Mouse (Mus musculus): ENCODE results near the gene Nlk. TPM values are rescaled to one million over a fixed set of nuclear protein-coding genes. Genes with fewer than 3 reads are reported as not detected.
"Not testable (repeated sequence)": the region's sequence is repeated elsewhere in the genome, so short reads cannot be mapped to it uniquely, and the experiment has no call there.

Nlk gene
- polyA plus RNA-seq, 1 experiment: 25.6 TPM

- Histone ChIP-seq H3K4me3 (replicated peaks; ENCODE audit: insufficient read depth, low read depth, low read length) (no peak overlapping the region), H3K4me1 (ENCODE audit: control insufficient read depth, insufficient read depth, low read length) (no peaks in the 10 kb centered on the region), H3K27ac (ENCODE audit: insufficient read depth, low read length) (no peak overlapping the region), H3K27me3 (ENCODE audit: control insufficient read depth, insufficient read depth, low read length) (no peaks in the 10 kb centered on the region)
- no peak for TF ChIP-seq CTCF (IDR thresholded peaks at IDR 0.05; ENCODE audit: borderline replicate concordance, insufficient read depth, low read depth, low read length)
- no peak for TF ChIP-seq POLR2A (IDR thresholded peaks at IDR 0.05; ENCODE audit: borderline replicate concordance, insufficient read depth, low read length)
- no peak for DNase-seq
- WGBS: 98% methylated on average over 2 of the region's 2 CpGs
These were observed 101.4 kb downstream of the Nlk start for GRCm38 (mm10) chr11:78595773-78596172.

- WGBS: 92% methylated on average over 6 of the region's 6 CpGs
- H3K27ac ChIP-seq (ENCODE audit: insufficient read depth, low read length): no peak overlapping the region
- H3K4me3 ChIP-seq (replicated peaks; ENCODE audit: insufficient read depth, low read depth, low read length): no peak overlapping the region
- H3K27me3 ChIP-seq (ENCODE audit: control insufficient read depth, insufficient read depth, low read length): no peaks in the 10 kb centered on the region
- DNase-seq: no peak
- TF ChIP-seq POLR2A (IDR thresholded peaks at IDR 0.05; ENCODE audit: borderline replicate concordance, insufficient read depth, low read length) (no peak), CTCF (IDR thresholded peaks at IDR 0.05; ENCODE audit: borderline replicate concordance, insufficient read depth, low read depth, low read length) (no peak)
- H3K4me1 ChIP-seq (ENCODE audit: control insufficient read depth, insufficient read depth, low read length): no peaks in the 10 kb centered on the region
These were observed 102.8 kb downstream of the Nlk start for GRCm38 (mm10) chr11:78594271-78594964.

- WGBS: 93% methylated on average over 1 of the region's 1 CpGs
- H3K4me3 ChIP-seq (replicated peaks; ENCODE audit: insufficient read depth, low read depth, low read length); H3K27me3 ChIP-seq (ENCODE audit: control insufficient read depth, insufficient read depth, low read length); DNase-seq; H3K27ac ChIP-seq (ENCODE audit: insufficient read depth, low read length); H3K4me1 ChIP-seq (ENCODE audit: control insufficient read depth, insufficient read depth, low read length): not testable (repeated sequence)
These were observed 109.5 kb downstream of the Nlk start for GRCm38 (mm10) chr11:78587677-78588076.

- DNase-seq: no peak
- Histone ChIP-seq H3K27me3 (ENCODE audit: control insufficient read depth, insufficient read depth, low read length) (no peaks in the 10 kb centered on the region), H3K27ac (ENCODE audit: insufficient read depth, low read length) (no peak overlapping the region), H3K4me3 (replicated peaks; ENCODE audit: insufficient read depth, low read depth, low read length) (no peak overlapping the region), H3K4me1 (ENCODE audit: control insufficient read depth, insufficient read depth, low read length) (no peaks in the 10 kb centered on the region)
- TF ChIP-seq CTCF (IDR thresholded peaks at IDR 0.05; ENCODE audit: borderline replicate concordance, insufficient read depth, low read depth, low read length): no peak
- no peak for TF ChIP-seq POLR2A (IDR thresholded peaks at IDR 0.05; ENCODE audit: borderline replicate concordance, insufficient read depth, low read length)
These were observed 111.1 kb downstream of the Nlk start for GRCm38 (mm10) chr11:78586099-78586498.

GRCm38 (mm10) chr11:78582848-78583247 is 114.3 kb downstream of the Nlk start:
- no peak for TF ChIP-seq CTCF (IDR thresholded peaks at IDR 0.05; ENCODE audit: borderline replicate concordance, insufficient read depth, low read depth, low read length)
- no peak for TF ChIP-seq POLR2A (IDR thresholded peaks at IDR 0.05; ENCODE audit: borderline replicate concordance, insufficient read depth, low read length)
- no peaks in the 10 kb centered on the region for H3K27me3 ChIP-seq (ENCODE audit: control insufficient read depth, insufficient read depth, low read length)
- whole genome bisulfite sequencing: 94% methylated on average over 6 of the region's 6 CpGs
- DNase-seq: no peak
- no peak overlapping the region for H3K27ac ChIP-seq (ENCODE audit: insufficient read depth, low read length)
- H3K4me1 ChIP-seq (ENCODE audit: control insufficient read depth, insufficient read depth, low read length): no peaks in the 10 kb centered on the region
- no peak overlapping the region for H3K4me3 ChIP-seq (replicated peaks; ENCODE audit: insufficient read depth, low read depth, low read length)

- Histone ChIP-seq H3K27ac (ENCODE audit: insufficient read depth, low read length) (no peak overlapping the region), H3K4me3 (replicated peaks; ENCODE audit: insufficient read depth, low read depth, low read length) (no peak overlapping the region), H3K4me1 (ENCODE audit: control insufficient read depth, insufficient read depth, low read length) (no peaks in the 10 kb centered on the region), H3K27me3 (ENCODE audit: control insufficient read depth, insufficient read depth, low read length) (no peaks in the 10 kb centered on the region)
- TF ChIP-seq CTCF (IDR thresholded peaks at IDR 0.05; ENCODE audit: borderline replicate concordance, insufficient read depth, low read depth, low read length): no peak
- TF ChIP-seq POLR2A (IDR thresholded peaks at IDR 0.05; ENCODE audit: borderline replicate concordance, insufficient read depth, low read length): no peak
- 87% methylated on average over 2 of the region's 2 CpGs for WGBS
- DNase-seq: no peak
These were observed 122.2 kb downstream of the Nlk start for GRCm38 (mm10) chr11:78574975-78575374.

GRCm38 (mm10) chr11:78574536-78574935 is 122.6 kb downstream of the Nlk start:
- Histone ChIP-seq H3K4me3 (replicated peaks; ENCODE audit: insufficient read depth, low read depth, low read length) (no peak overlapping the region), H3K27ac (ENCODE audit: insufficient read depth, low read length) (no peak overlapping the region), H3K4me1 (ENCODE audit: control insufficient read depth, insufficient read depth, low read length) (no peaks in the 10 kb centered on the region), H3K27me3 (ENCODE audit: control insufficient read depth, insufficient read depth, low read length) (no peaks in the 10 kb centered on the region)
- DNase-seq: no peak
- WGBS: 71% methylated on average over 3 of the region's 3 CpGs
- TF ChIP-seq CTCF (IDR thresholded peaks at IDR 0.05; ENCODE audit: borderline replicate concordance, insufficient read depth, low read depth, low read length) (no peak), POLR2A (IDR thresholded peaks at IDR 0.05; ENCODE audit: borderline replicate concordance, insufficient read depth, low read length) (no peak)

GRCm38 (mm10) chr11:78574031-78574430 is 123.1 kb downstream of the Nlk start:
- not testable (repeated sequence) for H3K27ac ChIP-seq (ENCODE audit: insufficient read depth, low read length); H3K27me3 ChIP-seq (ENCODE audit: control insufficient read depth, insufficient read depth, low read length); H3K4me1 ChIP-seq (ENCODE audit: control insufficient read depth, insufficient read depth, low read length); DNase-seq; H3K4me3 ChIP-seq (replicated peaks; ENCODE audit: insufficient read depth, low read depth, low read length)
- 94% methylated on average over 4 of the region's 4 CpGs for WGBS
